Mouse (Mus musculus) lung, postnatal 0 days (tissue): Measurements from ENCODE around the gene Exoc6b. TPM values are rescaled to one million over a fixed set of nuclear protein-coding genes. Genes with fewer than 3 reads are reported as not detected.

ENCODE experiments used
- ATAC-seq: fragments of 200-750 bp; cut with Nextera tagmentation; 2 replicates; pipeline ENCODE4 v1.8.0; 2017; ENCODE audit warnings: moderate library complexity
- DNase-seq: peaks from one replicate; pipeline ENCODE4 v3.0.0-alpha.2; 2016; ENCODE audit warnings: low spot score
- H3K27ac ChIP-seq: fragments of 300-500 bp; sonication (generic); 2 replicates; pipeline ENCODE4 v1.5.1; 2014; ENCODE audit warnings: antibody characterized with exemption, mild to moderate bottlenecking, low read length, mixed read lengths
- H3K27me3 ChIP-seq: fragments of 300-500 bp; sonication (generic); replicated peaks from 2 replicates; pipeline ENCODE4 v1.6.1; 2014; ENCODE audit warnings: low read length, mixed read lengths; ENCODE audit not compliant: insufficient read depth
- H3K36me3 ChIP-seq: fragments of 300-500 bp; sonication (generic); 2 replicates; pipeline ENCODE4 v1.6.1; 2014; ENCODE audit warnings: low read length, mixed read lengths; ENCODE audit not compliant: insufficient read depth
- H3K4me1 ChIP-seq: fragments of 300-500 bp; sonication (generic); 2 replicates; pipeline ENCODE4 v1.6.1; 2014; ENCODE audit warnings: antibody characterized with exemption, low read depth, low read length, mixed read lengths; ENCODE audit not compliant: insufficient read depth
- H3K4me2 ChIP-seq: fragments of 300-500 bp; sonication (generic); replicated peaks from 2 replicates; pipeline ENCODE4 v1.6.1; 2014; ENCODE audit warnings: low read depth, mild to moderate bottlenecking, low read length, moderate library complexity, mixed read lengths
- H3K4me3 ChIP-seq: fragments of 300-500 bp; sonication (generic); 2 replicates; pipeline ENCODE4 v1.5.1; 2014; ENCODE audit warnings: low read depth, low read length
- H3K9ac ChIP-seq: fragments of 300-500 bp; sonication (generic); replicated peaks from 2 replicates; pipeline ENCODE4 v1.6.1; 2014; ENCODE audit warnings: low read depth, mild to moderate bottlenecking
- H3K9me3 ChIP-seq: fragments of 300-500 bp; sonication (generic); 2 replicates; pipeline ENCODE4 v1.6.1; 2016; ENCODE audit warnings: low read length, mixed read lengths
- CTCF ChIP-seq: IDR thresholded peaks from 2 replicates; pipeline ENCODE4 v1.5.1; 2016; ENCODE audit warnings: antibody characterized with exemption, mild to moderate bottlenecking
- EP300 ChIP-seq: IDR thresholded peaks from 2 replicates; pipeline ENCODE4 v1.6.1; 2016; ENCODE audit warnings: antibody characterized with exemption, mild to moderate bottlenecking, control low read depth
- WGBS: fragments of 180-500 bp; shearing (Covaris S2); extraction: QIAGEN DNeasy Blood & Tissue Kit; methylation state at CpG from one replicate; pipeline ENCODE4 v1.1.7; 2014; 5-methylcytosine and 5-hydroxymethylcytosine counted together
- polyA plus RNA-seq: library from polyadenylated mRNA; unstranded; fragments of >200 nt; fragmentation: Nextera tagmentation; extraction: Ambion mirVana; gene quantifications from 2 replicates; pipeline ENCODE4 v1.2.1, GENCODE M21; 2015

The Exoc6b gene
- polyA plus RNA-seq, 1 experiment from 2014 or later = 14.8 TPM

DNA sequence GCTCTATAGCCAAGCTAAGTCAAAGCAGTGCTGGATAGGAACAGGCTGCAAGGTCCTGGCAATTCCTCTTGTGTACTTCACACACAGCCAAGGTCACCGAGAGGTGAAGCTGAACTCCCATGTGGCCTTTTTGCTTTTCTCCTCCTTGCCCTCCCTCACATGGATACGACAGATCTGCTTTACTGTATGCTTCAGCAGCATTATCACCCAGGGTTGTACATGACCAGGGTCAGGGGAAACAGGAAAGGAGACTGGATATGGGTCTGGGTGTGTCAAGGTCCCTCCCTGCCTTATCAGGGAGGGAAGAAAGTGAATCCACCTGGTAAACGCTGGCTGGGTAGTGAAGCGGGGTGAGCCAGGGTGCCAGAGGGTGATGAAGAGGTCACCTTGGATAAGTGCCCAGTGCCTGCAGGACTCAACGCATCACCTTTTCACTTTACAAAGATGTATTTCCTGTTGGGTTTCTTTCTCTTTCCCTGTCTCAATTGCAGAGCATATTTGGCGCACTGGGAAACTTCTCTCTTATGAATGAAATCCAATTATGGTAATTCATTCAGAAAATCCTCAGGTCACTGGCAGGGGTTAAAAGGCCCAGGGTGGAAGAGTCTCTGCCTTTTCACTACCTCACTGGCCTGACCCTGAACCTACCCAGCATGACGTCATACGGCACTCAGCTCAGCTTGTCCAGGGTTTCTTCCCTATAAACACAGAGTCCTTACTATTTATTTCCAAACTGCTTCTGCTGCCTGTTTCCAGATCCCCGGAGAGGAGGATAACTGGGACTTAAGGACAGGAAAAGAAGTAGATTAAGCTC lies 371.6 kb downstream of the Exoc6b start:
- Histone ChIP-seq H3K27me3 (no peaks in the 10 kb centered on the region), H3K36me3 (no peaks in the 10 kb centered on the region), H3K4me3 (no peak overlapping the region), H3K9me3 (no peaks in the 10 kb centered on the region), H3K9ac (no peak overlapping the region), H3K4me1 (peaks cover 4% of the 10 kb centered on the region; the same call in 1 of the 2 replicates), H3K4me2 (no peak overlapping the region), H3K27ac (no peak overlapping the region)
- TF ChIP-seq CTCF = no peak
- no peak for TF ChIP-seq EP300
- ATAC-seq = peak; percentile 52
- 28% methylated on average over 9 of the region's 9 CpGs for WGBS
- DNase-seq = peak; percentile 49

GRCm38 (mm10) chr6:84693844-84694243 lies 375.5 kb downstream of the Exoc6b start:
- Histone ChIP-seq H3K27me3 (no peaks in the 10 kb centered on the region), H3K4me2 (no peak overlapping the region), H3K9ac (no peak overlapping the region), H3K4me3 (no peak overlapping the region), H3K27ac (no peak overlapping the region), H3K4me1 (no peaks in the 10 kb centered on the region; the same call in 1 of the 2 replicates), H3K36me3 (no peaks in the 10 kb centered on the region), H3K9me3 (no peaks in the 10 kb centered on the region)
- no peak; the same call in 1 of the 2 replicates for ATAC-seq
- DNase-seq = no peak
- WGBS = 41% methylated on average over 4 of the region's 4 CpGs
- TF ChIP-seq EP300 = peak; percentile 41; the same call in 1 of the 2 replicates
- TF ChIP-seq CTCF = no peak

DNA sequence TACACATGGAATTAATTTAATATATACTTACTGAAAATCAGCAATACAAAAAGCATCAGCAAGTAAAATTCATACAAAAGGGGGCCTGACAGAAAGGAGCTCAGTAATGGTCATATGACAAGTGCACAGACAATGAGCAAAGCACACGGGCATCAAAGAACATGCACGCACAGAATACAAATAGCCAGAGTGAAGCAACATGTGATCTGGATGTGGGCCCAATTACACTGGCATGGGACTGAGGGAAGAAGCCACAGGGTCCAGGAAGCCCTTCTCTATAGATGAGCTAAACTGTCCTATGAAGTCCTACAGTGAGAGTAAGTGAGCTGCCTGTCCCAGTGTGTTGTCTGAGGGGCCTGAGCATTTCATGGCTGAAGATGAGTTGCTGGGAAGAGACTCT lies 376.1 kb downstream of the Exoc6b start:
- WGBS = 75% methylated on average over 2 of the region's 2 CpGs
- TF ChIP-seq CTCF (no peak), EP300 (no peak)
- Histone ChIP-seq H3K4me3 (no peak overlapping the region), H3K27ac (no peak overlapping the region), H3K9ac (no peak overlapping the region), H3K36me3 (no peaks in the 10 kb centered on the region), H3K4me1 (no peaks in the 10 kb centered on the region; the same call in 1 of the 2 replicates), H3K9me3 (no peaks in the 10 kb centered on the region), H3K27me3 (no peaks in the 10 kb centered on the region), H3K4me2 (no peak overlapping the region)
- no peak for DNase-seq
- ATAC-seq = no peak

- no peaks in the 10 kb centered on the region for H3K4me1 ChIP-seq
These were observed 377.4 kb downstream of the Exoc6b start for GRCm38 (mm10) chr6:84691907-84692306.

GRCm38 (mm10) chr6:84677770-84678169 lies 391.5 kb downstream of the Exoc6b start:
- no peak overlapping the region for H3K4me3 ChIP-seq
- H3K27me3 ChIP-seq = no peaks in the 10 kb centered on the region
- no peak overlapping the region for H3K9ac ChIP-seq
- H3K27ac ChIP-seq = no peak overlapping the region
- H3K4me1 ChIP-seq = no peaks in the 10 kb centered on the region
- no peak overlapping the region for H3K4me2 ChIP-seq
- TF ChIP-seq EP300 = peak; percentile 67
- no peak for TF ChIP-seq CTCF
- H3K9me3 ChIP-seq = no peaks in the 10 kb centered on the region
- no peaks in the 10 kb centered on the region for H3K36me3 ChIP-seq
- peak; percentile 30 for DNase-seq
- peak; percentile 57; the same call in 1 of the 2 replicates for ATAC-seq
- 66% methylated on average over 3 of the region's 3 CpGs for WGBS

More at GRCm38 (mm10) chr6:84691907-84692306, 377.4 kb downstream of the Exoc6b start:
- TF ChIP-seq EP300 = 0 out of 2 replicates have a peak, but pooled peaks have one; percentile 13
- TF ChIP-seq CTCF = no peak
- Histone ChIP-seq H3K9ac (no peak overlapping the region), H3K27me3 (no peaks in the 10 kb centered on the region), H3K9me3 (no peaks in the 10 kb centered on the region), H3K4me3 (no peak overlapping the region), H3K4me2 (no peak overlapping the region), H3K36me3 (no peaks in the 10 kb centered on the region), H3K27ac (no peak overlapping the region)
- ATAC-seq (peak; percentile 67), DNase-seq (peak; percentile 53)
- WGBS = 61% methylated on average over 3 of the region's 3 CpGs

GRCm38 (mm10) chr6:84674936-84675335 lies 394.4 kb downstream of the Exoc6b start:
- ATAC-seq (no peak), DNase-seq (no peak)
- Histone ChIP-seq H3K4me2 (no peak overlapping the region), H3K4me3 (no peak overlapping the region), H3K9ac (no peak overlapping the region), H3K9me3 (peaks cover 9% of the 10 kb centered on the region), H3K27me3 (no peaks in the 10 kb centered on the region), H3K36me3 (no peaks in the 10 kb centered on the region), H3K27ac (no peak overlapping the region), H3K4me1 (no peaks in the 10 kb centered on the region)
- no peak for TF ChIP-seq CTCF
- WGBS = 87% methylated on average over 3 of the region's 3 CpGs
